Mouse (Mus musculus) layer of hippocampus, adult 8-10 months (tissue): Measurements from ENCODE around the gene Gabrb2. TPM values are rescaled to one million over a fixed set of nuclear protein-coding genes. Genes with fewer than 3 reads are reported as not detected.

ENCODE experiments used
- DNase-seq, 2 experiments: peaks; one replicate each; pipeline ENCODE4 v3.0.0; 2022; ENCODE audit warnings: low spot score in 2 of 2
- total RNA-seq, 4 experiments: library from RNA; stranded (reverse); gene quantifications; 2 replicates each; pipeline ENCODE4 v1.2.4; 2022

The Gabrb2 gene
- total RNA-seq, 4 experiments from 2014 or later = 137 to 162 (median 148) TPM

DNA sequence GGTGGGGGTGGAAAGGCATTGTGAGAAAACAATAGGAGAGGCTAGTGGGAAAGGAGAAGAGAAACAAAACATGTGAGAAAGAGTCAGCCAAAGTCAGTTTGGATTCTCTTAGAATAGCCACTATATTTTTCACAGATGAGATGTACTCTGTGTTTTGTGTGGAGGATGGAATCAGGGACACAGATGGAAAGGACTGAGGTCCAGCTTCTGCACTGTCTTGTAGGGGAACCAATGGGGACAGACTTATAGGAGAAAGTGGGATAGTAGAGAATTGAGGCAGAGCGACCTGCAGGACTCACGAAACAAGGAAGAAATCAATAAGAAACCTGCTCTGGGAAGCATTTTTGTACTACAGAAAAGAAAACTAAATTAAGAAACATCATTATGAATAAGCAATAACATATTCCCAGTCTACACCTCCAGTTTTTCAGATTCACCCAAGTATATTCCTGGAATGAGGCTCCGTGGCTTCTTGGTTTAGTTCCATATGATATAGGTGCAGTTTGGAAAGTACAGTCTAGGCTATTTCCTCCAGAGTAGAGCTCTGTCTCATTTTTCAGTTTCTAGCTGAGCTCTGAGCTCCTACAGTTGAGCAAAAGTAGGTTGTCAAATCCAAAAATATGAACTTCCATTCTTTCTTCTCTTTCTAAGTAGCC is 108.8 kb downstream of the Gabrb2 start:
- DNase-seq = no peak

DNA sequence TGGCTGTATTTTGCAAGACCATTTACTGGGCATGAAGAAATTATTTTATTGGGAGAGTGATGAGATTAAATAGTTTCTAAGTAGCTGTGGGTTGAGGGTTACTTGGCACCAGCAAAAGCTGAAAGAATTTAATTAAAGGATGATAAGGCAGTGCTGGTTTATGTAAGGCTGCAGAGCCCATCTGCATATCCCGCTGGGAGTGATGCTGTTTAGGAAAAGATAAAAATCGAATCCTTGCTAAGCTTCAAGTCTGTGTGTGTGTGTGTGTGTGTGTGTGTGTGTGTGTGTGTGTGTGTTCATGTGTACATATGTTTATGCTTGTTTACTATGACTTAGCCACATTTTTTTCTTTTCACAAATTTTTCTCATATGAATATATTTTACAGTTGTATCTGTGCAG is 113.0 kb downstream of the Gabrb2 start:
- no peak for DNase-seq

GRCm38 (mm10) chr11:42535286-42535685 is 115.7 kb downstream of the Gabrb2 start:
- peak in 1 of 2 experiments; percentile 21 for DNase-seq

- no peak for DNase-seq
Measured at GRCm38 (mm10) chr11:42535861-42536260, 116.3 kb downstream of the Gabrb2 start.

DNA sequence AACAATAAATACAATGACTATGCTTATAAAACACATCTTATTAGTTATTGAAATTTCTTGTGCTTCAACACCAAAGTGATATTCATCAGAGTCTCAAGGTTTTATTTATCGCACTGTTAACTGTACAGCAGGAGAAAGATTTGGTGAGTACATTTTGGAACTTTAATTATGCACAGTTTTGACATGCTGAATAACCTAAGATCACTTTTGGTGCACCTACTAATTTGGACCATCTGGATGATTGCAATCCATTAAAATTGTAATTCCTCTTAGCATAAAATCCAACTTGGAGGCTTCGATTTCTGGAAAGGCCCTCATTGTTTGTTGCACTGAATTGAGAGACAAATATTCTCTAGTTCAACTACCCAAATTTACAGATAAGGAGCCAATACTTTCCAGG is 123.3 kb downstream of the Gabrb2 start:
- no peak for DNase-seq

- no peak for DNase-seq
Measured at GRCm38 (mm10) chr11:42566023-42566422, 146.5 kb downstream of the Gabrb2 start.

- DNase-seq = peak in 1 of 2 experiments; percentile 51
Measured at GRCm38 (mm10) chr11:42571467-42571866, 151.9 kb downstream of the Gabrb2 start.

GRCm38 (mm10) chr11:42575146-42575873 is 155.8 kb downstream of the Gabrb2 start:
- DNase-seq = no peak

DNA sequence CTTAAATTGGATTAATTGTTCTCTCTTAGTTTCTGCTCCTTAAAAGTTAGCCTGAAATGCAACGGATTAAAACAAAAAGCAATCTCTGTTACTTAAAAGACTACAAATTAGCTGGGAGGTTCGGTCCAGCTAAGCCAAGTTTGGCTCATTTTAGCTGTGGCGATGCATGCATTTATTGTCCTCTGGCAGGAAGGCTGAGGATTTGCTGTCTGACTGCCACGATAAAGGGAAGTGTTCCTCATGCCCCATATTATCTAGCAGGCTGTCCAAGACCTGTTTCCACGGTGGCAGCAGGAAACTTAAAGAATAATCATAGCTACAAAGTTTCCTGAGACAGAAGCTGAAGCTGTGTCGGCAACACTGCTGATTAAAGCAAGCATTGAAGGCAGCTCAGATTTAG is 160.2 kb downstream of the Gabrb2 start:
- no peak for DNase-seq

- DNase-seq = no peak
Measured at GRCm38 (mm10) chr11:42581123-42581522, 161.6 kb downstream of the Gabrb2 start.

DNA sequence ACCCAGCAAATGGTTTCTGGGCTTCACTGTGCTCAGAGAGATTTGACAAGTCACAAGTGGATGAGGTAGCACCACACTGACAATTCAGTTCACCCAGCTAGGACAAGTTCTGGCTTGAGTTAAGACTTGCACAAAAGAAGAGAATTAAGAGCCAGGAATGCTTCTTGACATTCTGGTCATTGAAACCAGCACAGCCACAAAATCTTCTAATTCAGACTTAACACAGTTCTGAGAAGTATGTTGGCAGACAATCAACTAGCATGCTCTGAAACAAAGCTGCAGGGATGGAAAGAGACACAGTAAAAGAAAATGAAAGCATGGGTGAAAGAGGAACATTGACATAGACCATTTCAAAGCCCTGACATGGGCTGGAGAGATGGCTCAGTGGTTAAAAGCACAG is 162.2 kb downstream of the Gabrb2 start:
- DNase-seq = no peak

DNA sequence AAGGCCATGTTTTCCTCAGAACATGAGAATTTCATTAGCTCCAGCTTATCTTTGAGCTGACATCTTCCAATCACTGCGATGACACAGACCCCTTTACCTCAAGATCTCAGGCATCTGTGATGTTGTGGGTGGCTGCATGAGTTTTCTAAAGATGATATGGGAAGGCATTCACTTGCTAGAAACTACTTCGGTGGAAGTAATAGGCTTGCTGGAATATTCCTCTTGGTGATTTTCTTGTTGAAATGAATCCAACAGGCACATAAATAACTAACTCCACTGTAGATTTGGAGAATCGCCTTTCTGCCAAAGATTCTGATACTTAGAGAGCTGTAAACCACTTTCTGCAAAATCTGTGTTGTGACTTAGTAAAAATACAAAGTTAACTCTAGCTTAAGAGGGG is 172.9 kb downstream of the Gabrb2 start:
- DNase-seq = no peak

GRCm38 (mm10) chr11:42606225-42606624 is 186.7 kb downstream of the Gabrb2 start:
- peak; percentile 31 to 40 for DNase-seq

- no peak for DNase-seq
Measured at GRCm38 (mm10) chr11:42609128-42609763, 189.7 kb downstream of the Gabrb2 start.

DNA sequence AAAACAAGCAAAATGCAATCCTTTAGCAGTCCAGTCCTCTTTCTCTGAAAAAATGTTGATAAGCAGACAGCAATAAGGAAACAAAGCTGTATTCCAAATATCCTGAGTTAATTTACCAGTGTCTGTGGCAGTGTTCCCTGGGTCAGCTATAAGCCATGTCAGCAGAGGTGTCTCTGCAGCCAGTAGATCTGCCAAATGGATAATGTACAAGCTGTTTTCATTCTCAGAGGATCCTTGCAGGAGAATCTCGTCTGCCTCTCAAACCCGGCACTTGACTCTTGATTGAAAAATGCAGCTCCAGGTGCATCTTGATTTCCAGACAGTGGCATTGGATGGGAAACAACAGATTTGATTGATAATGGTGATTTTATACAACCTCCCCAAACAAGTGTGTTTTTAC is 198.6 kb downstream of the Gabrb2 start:
- no peak for DNase-seq

GRCm38 (mm10) chr11:42621109-42621508 is 201.6 kb downstream of the Gabrb2 start:
- DNase-seq = no peak

DNA sequence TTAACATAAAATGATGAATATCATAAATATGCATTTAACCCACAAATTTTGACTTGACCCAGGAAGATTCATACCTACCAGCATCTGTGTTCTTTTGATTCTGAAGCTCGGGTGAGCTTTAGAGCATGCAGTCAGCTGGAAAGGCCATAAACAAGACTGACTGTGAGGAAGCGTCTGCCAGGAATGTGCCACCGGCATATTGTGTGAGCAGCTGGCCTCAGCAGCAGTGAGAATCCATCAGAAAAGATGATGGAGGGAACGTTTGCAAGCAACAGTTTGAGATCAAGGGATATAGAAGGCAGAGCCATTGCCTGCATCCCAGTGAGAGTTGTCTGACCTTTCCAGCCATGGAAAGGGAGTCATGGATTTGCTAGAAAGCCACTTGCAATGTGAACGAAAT is 230.6 kb downstream of the Gabrb2 start:
- DNase-seq = peak; percentile 38 to 51

DNA sequence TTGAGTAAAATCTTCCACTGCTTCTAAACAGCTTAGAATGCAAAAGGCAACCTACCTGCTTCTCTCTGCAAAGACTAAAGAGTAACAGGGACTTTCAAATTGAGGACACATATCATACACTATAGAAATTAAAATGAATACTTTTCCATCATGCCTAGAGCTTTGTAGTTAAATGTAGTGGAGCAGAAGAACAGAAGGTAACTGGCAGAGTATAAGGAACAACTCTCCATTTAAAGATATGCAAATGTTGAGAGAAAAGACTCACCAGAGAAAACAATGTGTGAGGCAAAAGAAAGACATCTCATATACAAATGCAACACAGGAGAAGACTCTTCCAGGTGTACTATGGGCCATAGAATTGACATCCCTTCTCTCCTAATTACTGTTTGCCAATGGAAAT is 232.0 kb downstream of the Gabrb2 start:
- no peak for DNase-seq

DNA sequence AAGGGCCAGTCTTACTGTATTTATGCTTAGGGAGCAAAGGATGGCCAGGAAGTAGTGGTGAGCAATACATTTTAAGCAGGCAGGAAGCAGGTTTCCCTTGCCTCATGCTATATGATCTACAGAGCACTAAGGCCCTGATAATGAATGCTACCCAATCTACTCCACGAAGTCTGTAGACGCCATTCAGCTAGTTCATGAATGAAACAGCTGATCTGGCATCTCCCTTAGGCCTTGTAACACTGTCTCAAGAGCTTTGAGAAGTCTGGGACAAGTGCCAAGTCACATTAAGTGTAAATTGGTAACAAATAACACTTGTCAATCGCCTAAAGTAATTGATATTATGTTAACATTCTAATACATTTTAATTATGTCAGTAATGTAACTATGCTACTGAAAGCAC is 234.6 kb downstream of the Gabrb2 start:
- no peak for DNase-seq

DNA sequence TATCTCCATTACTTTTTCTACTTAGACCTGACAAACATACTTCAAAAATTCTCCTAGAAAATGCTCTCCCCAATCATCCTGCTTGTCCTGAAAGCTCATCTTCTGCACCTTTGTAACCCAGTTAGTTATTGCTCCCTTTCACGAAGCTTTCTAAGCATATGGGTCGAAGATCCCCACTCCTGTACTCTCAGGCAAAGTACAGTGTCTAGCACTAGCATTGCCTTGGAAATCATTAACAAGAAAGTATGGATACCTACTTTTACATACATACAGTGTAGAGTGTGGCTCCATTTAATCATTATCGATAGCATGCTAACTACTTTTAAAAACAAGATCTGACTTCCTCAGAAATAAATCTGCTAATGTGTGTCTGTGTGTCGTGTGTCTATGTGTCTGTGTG is 249.1 kb downstream of the Gabrb2 start:
- no peak for DNase-seq
